Mouse (Mus musculus) liver, postnatal 0 days (tissue): ENCODE results near the gene Klhl35.

Experiments
- CTCF ChIP-seq: sonication (generic); IDR thresholded peaks from 2 replicates; pipeline ENCODE4 v1.5.1; 2016; ENCODE audit warnings: antibody characterized with exemption, low read depth
- EP300 ChIP-seq: IDR thresholded peaks from 2 replicates; pipeline ENCODE4 v1.6.1; 2016; ENCODE audit warnings: antibody characterized with exemption, low read depth, mild to moderate bottlenecking

DNA sequence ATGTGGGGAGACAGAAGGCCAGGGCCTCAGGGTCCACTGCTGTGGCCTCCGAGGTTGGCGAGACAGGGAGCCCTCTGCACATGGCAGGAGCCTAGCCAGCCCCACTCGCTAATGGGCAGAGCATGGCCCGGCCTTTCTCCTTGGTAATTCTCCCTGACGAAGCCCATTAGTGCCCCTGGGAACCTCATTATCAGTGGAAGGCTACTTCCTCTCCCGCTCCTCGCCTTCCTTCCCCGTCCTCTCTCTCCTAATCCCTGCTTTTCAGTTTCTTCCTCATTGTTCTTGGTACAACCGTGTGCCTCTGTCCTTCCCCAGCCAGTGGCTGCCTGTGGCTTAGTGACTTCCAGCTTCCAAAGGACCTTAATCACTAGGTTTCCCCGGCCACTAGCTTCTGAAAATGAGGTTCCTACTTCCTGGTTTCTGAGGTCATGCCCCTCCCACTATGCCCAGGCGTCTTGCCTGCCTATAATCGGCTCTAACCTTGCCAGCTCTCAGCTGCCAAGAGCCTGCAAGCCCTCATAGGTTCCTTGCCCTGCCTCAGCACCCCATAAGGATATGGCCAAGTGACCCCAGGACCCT is 31.0 kb upstream of the Klhl35 start:
- TF ChIP-seq CTCF = no peak
- TF ChIP-seq EP300 = no peak
